Mouse (Mus musculus) thymus, adult 2 months (tissue): ENCODE data around the gene Treml2.

Experiments used
- CTCF ChIP-seq: fragments of 200-500 bp; IDR thresholded peaks from 2 replicates; pipeline ENCODE4 v1.5.1; 2012; ENCODE audit warnings: mild to moderate bottlenecking, control low read depth, low read length, moderate library complexity, borderline replicate concordance; ENCODE audit not compliant: control insufficient read depth, poor library complexity, insufficient read depth; ENCODE audit errors: extremely low read depth
- POLR2A ChIP-seq: fragments of 200-500 bp; IDR thresholded peaks from 2 replicates; pipeline ENCODE4 v1.6.1; 2012; ENCODE audit warnings: mild to moderate bottlenecking, low read length, control low read depth, moderate library complexity; ENCODE audit not compliant: control insufficient read depth, poor library complexity, insufficient read depth; ENCODE audit errors: extremely low read depth

DNA sequence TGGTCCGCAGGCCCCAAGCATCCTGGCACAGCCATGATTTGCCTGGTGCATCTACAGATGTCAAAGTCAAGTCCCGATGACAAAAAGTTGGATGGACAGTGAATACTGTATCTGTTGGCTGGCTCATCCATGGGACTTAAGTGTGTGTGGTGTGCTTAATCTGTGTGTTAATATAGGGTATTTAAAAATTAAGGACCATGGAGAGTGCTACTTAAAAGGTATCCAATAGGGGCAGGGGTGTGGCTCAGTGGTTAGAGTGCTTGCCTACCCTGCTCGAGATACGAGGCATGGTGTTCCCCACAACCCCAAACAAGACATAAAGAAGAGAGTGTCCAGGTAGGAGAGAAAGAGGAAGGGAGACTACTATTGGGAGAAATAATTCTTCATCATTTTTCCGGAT is 2.5 kb downstream of the Treml2 start:
- TF ChIP-seq POLR2A (no peak), CTCF (no peak)
